Mouse (Mus musculus) kidney, postnatal 4 days (tissue): ENCODE data around the gene Rcan3.

ENCODE experiments used
- DNase-seq, 2 experiments: peaks; one replicate each; pipeline ENCODE4 v3.0.0; 2021; ENCODE audit warnings: mixed read lengths in 2 of 2

Gene Rcan3

GRCm38 (mm10) chr4:135433443-135434394 is at the start of gene Rcan3:
TSS of gene Rcan3 (minus strand) at chr4:135433853.
- peak; percentile 88 to 92 for DNase-seq

DNA sequence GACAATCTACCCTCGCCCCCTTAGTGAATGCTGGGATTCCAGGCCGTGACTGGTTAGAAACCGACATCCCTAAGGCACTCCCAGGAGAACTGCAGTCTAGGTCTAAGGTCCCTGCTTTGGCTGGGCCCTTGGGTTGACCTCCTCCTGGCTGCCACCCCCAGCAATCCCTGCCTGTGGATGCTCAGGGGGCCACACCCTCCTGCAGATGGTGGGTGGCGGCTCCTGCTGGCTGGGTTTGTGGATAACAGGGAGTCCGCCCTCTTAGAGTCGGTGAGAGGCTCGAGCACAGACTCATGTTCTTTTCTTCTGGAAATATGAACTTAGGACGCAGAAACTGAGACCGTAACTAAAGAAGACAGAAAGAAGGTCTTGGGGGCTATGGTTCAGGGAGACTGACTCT is 46.7 kb upstream of the Rcan3 start:
- peak in 1 of 2 experiments; percentile 8 for DNase-seq

DNA sequence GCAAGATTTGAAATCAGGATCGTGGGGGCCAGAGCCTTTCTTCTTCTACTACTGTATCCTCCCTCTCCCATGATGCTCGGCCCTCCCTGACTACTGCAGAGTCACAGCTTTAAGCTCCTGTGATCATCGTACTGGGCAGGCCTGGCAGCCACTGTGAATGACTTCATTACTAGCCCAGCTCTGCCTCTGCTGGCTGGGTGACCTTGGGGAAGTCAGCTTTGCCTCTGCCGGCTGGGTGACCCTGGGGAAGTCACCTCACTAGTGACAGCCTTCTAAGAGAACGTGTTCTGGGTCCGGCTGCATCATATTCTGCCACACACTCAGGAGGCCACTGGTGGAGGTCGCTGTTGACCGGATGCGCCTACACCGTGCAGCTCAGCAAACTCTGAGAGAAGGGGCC is 44.2 kb upstream of the Rcan3 start:
- no peak for DNase-seq

GRCm38 (mm10) chr4:135463406-135463805 is 29.8 kb upstream of the Rcan3 start:
- no peak for DNase-seq

GRCm38 (mm10) chr4:135453572-135453971 is 19.9 kb upstream of the Rcan3 start:
- DNase-seq = peak; percentile 25 to 51

GRCm38 (mm10) chr4:135453164-135453563 is 19.5 kb upstream of the Rcan3 start:
- DNase-seq = peak in 1 of 2 experiments; percentile 38

GRCm38 (mm10) chr4:135451360-135452015 is 17.8 kb upstream of the Rcan3 start:
- peak in 1 of 2 experiments; percentile 44 for DNase-seq

- no peak for DNase-seq
Observed at GRCm38 (mm10) chr4:135442473-135442872, 8.8 kb upstream of the Rcan3 start.

DNA sequence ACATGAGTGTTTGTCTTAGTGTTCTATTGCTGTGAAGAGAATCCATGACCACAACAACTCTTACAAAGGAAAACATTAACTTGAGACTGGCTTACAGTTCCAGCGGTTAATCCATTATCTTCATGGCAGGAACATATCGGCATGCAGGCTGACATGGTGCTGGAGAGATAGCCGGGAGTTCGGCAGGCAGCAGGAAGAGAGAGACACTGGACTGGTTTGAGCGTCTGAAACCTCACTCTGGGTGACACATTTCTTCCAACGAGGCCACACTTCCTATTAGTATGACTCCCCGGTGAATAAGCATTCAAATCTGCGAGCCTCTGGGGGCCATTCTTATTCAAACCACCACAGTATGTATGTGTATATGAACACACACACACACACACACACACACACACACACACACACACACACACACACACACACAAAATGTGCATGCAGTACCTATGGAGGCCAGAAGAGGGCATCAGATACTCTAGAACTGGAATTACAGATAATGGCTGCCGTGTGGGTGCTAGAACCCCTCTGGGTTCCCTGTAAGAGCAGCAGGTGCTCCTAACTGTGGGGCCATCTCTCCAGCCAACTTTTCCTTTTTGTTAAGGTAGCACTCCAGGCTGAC is 6.4 kb upstream of the Rcan3 start:
- DNase-seq = peak; percentile 41 to 54

GRCm38 (mm10) chr4:135439188-135439647 is 5.6 kb upstream of the Rcan3 start:
- peak; percentile 71 to 81 for DNase-seq

DNA sequence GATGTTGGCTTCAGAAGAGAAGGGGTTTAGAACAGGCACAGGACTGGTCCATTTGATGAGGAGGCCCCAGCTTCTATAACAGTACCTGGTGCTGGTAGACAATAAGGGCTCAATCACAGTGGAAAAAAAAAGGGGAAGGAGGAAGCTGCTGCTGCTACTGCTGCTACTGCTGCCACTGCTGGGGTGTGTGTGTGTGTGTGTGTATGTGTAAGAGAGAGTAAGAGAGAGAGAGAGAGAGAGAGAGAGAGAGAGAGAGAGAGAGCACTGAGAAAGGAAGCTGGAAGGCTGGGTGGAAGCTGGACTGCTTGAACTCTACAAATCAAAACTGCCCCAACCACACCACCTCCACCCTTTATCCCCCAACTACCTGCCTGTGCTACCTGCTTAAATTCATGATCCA is 4.3 kb upstream of the Rcan3 start:
- DNase-seq = no peak

GRCm38 (mm10) chr4:135436291-135436690 is 2.6 kb upstream of the Rcan3 start:
- DNase-seq = peak; percentile 26 to 42

- peak in 1 of 2 experiments; percentile 26 for DNase-seq
Observed at GRCm38 (mm10) chr4:135434395-135434789, 739 bp upstream of the Rcan3 start.

DNA sequence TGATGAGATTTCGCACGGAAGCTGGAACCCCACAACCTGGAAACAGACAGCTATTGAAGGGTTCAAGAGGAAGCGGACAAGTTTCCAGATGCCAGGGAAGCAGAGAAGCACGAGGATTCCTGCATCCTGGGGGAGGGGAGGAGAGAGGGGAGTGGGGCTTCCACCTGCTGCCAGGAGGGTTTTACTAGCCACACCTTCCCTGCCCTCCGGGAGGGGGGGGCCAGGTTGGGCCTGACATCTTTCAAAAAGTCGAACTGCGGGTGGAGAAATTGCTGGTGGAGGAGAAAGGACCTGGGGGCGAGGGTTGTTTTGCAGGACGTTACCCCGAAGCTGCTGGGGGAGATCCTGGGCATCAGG is 589 bp downstream of the Rcan3 start:
- no peak for DNase-seq

GRCm38 (mm10) chr4:135429990-135430760 is 3.5 kb downstream of the Rcan3 start:
- no peak for DNase-seq

DNA sequence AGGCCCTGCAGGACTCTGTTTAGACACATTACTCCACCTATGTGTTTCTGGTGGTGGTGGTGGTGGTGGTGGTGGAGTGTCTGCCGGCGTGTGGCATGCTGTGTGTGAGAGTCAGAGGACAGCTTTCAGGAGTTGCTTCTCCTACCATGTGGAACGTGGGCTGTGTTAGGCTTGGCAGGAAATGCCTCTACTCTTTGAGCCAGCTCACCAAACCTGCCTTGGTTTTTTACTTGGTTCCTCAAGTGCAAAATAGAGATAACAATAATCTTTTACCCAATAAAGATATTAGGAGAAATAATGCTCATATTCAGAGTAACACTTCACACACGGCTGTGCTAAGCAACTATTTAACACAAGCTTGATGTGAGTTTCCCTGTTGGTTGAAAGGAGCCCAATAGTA is 4.3 kb downstream of the Rcan3 start:
- no peak for DNase-seq

DNA sequence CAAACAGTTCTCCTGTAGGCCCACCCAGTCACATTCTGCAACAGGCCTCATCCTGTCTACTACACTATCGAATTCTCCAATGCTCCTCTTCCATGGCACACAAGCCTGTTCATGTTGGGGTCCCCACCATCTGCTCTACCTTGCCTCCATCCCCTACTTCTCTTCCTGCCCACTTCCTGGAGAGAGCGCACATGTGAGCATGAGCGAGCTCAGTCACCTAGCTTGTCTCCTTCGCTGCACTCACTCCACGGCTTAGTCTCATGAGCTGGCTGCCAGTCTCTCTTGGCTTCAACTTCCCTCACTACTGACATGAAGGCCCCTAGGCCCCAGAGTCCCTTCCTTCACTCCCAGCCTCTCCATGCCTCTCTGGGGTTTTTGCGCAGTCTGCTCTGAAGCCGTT is 7.1 kb downstream of the Rcan3 start:
- no peak for DNase-seq

DNA sequence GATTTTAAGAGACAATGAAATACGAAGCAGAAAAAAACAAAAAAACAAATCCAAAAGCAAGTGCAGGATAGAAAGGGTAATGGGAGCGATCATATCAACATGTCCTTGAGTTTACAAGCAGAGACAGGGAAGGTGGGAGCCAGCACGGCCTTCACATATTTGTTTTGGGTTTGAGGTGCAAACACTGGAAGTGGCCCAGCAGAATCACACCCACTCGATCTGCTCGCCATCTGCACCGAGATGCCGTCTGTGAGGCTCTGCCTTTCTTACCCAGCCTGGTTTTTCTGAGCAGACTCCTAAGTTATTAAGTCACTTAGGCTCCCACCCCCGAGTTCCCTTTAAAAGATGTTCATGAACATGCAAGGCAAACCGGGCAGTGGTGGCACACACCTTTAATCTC is 8.0 kb downstream of the Rcan3 start:
- DNase-seq = no peak

DNA sequence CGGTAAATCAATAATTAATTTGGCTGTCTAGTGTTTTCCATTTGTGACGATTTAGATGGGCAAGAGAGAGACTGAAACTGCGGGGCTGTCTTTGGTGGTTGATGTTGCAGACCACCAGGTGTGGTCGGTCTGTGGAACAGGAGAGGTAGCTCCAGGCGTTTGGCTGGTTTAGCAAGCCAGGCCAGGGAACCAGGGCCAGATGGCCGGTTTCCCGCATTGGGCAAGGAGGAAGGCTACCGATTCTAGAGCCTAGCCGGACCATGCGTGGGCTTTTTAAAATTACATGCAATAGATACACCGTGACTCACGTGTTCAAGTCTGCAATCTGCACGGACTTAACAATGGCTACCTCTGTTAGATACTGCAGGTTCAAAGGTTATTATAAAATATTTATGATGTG is 12.7 kb downstream of the Rcan3 start:
- DNase-seq = no peak

DNA sequence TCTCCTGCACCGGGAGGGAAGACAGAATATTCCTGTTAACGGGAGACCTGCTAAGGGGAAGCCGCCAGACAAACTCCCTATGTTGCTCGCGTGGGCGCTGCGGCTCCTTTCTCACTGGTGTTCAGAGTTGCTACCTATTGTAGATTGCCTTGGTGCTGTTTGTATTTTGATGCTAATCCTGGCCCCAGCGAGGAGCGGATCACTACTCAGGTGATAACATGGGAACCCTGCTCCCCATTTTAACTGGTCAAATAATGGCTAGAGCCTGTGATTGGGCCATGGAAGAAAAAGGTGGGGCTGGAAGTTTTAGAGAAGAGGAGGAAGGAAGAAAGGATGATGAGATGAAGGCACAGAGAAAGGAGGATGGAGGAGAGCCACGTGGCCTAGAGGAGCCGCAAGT is 13.2 kb downstream of the Rcan3 start:
- DNase-seq = no peak

DNA sequence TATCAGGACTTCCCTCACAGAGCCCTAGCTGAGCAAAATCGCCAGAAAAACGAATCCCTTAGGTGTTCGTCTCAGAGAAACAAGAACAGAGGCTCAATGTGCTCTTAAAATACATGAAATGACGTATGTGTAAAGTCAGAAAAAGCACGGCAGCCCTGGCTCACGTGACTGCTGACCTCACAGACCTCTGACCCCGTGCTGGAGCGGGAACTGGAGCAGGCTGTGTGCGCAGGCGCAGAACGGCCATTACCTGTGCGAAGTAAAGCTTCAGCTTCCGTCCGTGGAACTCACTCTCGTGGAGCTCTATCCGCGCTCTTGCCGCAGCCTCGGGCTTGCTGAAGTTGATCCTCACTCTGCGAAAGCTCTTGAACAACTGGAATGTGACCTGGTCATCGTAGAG is 13.7 kb downstream of the Rcan3 start:
- DNase-seq = peak in 1 of 2 experiments; percentile 15

DNA sequence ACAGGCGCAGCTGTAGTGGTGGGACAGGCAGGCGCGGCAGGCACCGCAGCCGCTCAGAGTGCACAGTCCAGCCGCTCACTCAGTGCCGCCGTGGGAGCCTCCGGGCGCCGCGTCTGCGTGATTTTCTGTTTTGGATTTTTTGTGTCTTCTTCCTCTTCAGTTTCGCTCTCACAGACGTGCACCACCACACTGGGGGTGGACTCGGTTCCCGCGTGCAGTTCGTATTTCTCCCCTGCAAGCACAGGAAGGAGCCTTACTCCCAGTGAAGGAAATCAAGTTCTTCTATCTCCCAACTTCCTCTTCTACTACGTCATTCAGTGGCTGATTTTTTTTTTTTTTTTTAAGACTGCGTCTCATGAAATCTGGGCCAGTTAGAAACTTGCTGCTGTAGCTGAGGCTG is 17.3 kb downstream of the Rcan3 start:
- DNase-seq = no peak

- DNase-seq = no peak
Observed at GRCm38 (mm10) chr4:135413491-135413890, 20.2 kb downstream of the Rcan3 start.
